Mouse (Mus musculus) layer of hippocampus, postnatal 25 days (tissue): ENCODE measurements around the gene Ccp110. TPM values are rescaled to one million over a fixed set of nuclear protein-coding genes. Genes with fewer than 3 reads are reported as not detected.

ENCODE experiments used
- DNase-seq, 2 experiments: peaks; one replicate each; pipeline ENCODE4 v3.0.0; 2022; ENCODE audit warnings: mixed read lengths in 2 of 2, low spot score in 1 of 2; ENCODE audit errors: extremely low spot score in 1 of 2
- total RNA-seq, 2 experiments: library from RNA; stranded (reverse); gene quantifications; 2 replicates each; pipeline ENCODE4 v1.2.3; 2021

Ccp110 gene
- total RNA-seq, 2 experiments from 2014 or later = 46.4 to 47.7 TPM

GRCm38 (mm10) chr7:118723927-118724326 lies 11.6 kb downstream of the Ccp110 start:
- no peak for DNase-seq

DNA sequence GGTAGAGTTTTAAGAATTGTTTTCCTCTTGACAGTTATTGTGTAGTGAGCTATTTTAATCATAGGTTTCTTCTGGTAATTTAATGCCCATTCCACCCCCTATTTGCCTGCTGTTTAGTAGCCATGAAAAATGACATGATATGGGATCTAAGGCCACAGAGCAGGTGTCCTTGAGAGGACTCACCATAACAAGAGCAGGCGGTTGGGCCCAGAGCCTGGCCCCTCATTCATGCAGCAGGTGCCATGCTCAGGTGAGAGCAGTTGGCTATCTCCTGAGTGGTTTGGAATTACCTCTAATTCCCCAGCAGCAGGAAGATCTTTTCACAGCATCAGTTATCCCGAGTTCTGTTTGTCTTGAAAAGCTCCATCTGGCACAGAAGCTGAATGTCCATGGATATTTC lies 13.1 kb downstream of the Ccp110 start:
- DNase-seq = no peak

DNA sequence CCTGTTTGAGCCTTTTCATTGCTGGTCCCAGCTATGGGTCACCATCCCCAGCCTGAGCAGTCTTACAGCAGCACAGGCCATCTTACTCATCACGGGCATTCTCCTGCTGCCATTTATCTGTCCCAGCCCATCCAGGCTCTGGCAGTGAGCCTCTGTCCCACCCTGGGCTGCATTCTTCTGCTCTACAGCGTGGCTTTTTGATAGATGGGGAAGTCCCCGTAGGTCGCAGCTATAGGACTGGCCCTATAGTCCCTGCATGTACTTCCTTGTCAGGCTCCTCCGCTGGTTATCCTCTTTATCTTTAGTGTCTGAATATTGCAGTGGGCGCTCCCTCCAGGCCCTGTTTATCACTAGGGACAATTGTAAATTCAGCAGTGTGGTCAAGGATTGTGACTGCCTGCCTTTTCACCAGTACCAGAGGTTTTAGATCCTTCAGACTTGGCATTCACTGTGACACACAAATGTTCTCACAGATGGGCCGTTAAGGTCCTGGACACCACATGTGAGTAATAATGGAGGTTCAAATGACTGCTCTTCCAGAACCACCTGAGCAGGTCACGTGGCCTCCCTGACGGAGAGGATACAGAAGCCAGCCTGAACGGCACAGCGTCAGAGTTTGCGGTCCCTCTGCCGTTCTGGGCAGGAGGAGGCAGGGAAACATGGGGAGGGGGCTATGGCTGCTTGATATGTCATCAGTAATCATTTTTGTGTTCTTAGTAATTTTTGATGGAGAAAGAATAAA lies 16.7 kb downstream of the Ccp110 start:
- no peak for DNase-seq

DNA sequence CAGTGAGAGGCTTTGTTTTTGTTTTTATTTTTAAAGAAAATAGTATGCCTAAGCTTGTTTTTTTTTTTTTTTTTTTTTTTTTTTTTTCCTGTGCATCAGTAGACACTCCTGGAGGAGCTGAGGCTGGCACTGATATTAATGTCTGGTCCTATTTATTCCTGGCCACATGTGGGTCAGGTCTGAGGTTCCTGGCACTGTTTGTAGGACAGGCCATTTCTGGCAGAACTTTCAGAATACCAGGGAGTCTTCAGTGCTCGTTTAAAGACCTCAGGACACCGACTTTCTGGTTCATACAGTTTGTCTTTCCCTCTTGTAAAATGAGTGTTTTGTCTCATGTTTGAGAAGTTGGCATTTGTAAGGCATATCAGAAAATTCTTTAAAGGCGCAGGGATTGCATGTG lies 19.4 kb downstream of the Ccp110 start:
- DNase-seq = no peak

DNA sequence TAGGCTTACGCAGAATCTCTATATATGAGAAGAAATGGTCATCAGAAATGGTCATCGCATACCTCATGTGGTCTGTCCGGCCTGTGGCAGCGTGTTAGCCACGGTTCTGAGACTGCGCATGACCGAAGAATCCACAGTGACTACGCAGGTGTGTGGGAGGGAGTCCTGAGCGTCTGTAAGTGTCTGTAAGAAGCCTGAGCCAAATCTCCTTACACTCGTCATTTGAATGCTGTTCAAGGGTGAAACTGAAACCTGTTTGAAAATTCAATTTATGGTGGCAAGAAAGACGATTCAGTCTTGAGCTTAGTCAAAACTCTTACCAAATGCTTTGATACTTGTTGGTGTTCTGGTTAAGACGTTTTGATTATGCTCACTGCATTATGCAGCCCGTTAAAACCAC lies 20.9 kb downstream of the Ccp110 start:
- DNase-seq = no peak

DNA sequence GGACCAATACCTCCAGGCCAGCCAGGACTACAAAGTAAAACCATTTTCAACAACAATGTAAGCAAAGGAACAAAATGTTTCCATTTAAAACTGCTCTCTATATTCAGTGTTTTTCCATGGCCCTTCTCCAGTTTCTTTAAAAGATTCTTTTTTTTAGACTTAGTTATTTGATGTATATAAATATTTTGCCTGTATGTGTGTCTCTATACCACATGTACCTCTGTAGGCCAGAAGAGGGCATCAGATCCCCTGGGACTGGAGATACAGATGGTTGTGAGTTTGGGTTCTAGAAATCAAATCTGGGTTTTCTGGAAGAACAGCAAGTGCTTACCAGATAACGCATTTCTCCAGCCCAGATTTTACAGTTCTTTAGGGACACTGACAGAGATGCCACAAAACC lies 26.4 kb downstream of the Ccp110 start:
- DNase-seq = no peak

DNA sequence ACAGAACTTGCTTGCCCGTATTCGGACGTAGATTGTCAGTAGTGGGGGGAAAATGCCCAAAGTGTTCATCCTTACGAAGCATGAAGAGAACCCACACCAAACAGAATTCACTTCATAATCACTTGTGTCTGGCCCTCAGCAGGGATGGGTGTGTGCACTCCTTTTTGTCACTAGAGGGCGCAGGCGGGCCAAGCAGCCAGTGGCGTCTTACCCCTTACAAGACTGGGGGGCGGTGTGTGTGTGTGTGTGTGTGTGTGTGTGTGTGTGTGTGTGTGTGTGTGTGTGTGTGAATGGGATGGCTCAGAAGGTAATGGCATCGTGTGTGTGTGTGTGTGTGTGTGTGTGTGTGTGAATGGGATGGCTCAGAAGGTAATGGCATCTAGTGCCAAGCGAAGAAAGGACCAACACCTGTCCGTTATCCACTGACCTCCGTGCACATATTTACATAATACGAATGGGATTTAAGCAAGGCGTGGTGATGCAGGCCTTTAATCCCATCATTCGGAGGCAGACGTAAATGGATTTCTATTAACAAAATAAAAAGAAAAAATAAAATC lies 27.7 kb downstream of the Ccp110 start, which contains the start of gene Vps35l:
TSS of gene Vps35l (plus strand) at position 252 of the 557 bp plus-strand sequence.
- peak; percentile 58 to 79 for DNase-seq

DNA sequence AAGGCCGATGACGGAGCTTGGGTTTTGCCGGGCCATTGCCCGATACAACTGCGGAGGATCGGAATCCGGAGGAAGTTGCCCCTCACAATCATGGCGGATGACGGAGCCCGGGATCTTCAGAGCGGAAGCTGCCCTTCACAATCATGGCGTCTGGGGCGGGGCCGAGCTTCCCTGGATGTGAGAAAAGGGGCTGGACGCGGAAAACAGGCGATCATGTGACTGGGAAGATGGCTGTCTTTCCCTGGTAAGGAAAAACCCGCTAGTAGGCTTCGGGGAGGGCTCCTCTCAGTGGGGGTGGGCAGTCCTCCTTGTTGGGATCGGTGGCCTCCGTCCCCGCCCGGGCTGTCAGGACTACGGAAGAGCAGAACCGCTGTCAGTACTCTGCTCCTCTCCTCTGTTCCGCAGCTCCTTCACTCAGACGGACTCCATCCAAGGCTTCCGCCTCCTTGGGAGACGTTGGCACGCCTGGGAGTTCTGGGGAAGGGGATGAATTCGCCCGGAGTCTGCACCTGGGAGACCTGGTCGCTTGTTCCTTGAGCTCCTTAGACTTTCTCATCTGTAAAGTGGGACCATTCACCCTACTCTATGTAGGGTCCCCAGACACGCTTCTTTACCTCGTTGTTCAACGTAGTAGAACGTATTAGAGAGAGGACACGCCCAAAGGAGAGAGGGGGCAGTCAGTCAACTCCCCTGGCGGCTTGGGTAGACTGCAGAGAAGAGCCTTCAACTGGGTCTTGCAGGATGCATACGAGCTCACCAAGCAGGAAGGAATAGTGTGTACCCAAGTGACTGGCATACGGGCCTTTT lies 28.4 kb downstream of the Ccp110 start:
- peak; percentile 86 to 89 for DNase-seq

DNA sequence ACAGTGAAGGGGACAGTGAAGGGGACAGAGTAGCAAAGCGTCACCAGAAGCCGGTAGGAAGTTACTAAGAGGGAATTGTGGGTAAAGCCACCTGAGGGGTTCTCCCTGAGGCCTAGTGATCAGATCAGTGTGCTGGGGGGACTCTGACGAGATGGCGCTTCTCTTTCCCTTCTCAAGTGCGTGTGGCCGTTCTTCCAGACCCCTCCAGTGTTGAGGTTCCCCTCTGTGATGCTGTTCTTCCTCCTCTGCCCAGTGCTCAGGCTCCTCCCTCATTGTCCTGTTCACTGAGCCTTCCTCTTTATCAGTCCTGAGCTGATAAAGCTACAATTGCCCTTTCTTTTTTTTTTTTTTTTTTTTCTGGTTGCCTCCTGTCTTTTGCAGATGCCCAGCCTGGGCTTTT lies 29.9 kb downstream of the Ccp110 start:
- no peak for DNase-seq

GRCm38 (mm10) chr7:118744766-118745165 lies 32.4 kb downstream of the Ccp110 start:
- DNase-seq = no peak

- DNase-seq = no peak
Measured at GRCm38 (mm10) chr7:118747891-118748672, 35.7 kb downstream of the Ccp110 start.

DNA sequence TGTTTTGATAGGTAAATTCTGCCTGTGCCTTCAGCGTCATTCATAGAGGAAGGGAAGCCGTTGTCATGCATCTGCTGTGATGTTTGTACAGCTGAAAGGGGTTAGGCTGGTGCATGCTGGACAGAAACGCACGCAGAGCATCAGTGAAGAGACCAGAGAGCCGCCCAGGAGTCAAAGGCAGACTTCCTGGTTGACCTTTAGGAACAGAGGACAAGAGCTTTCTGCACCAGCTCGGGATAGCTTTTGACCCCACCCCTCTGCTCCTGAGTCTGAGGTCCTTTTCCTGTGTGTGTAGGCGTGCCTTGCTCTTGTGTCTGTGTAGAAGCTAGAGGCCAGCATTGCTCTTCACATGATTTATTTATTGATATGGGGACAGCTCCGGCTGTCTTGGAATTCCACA lies 37.4 kb downstream of the Ccp110 start:
- no peak for DNase-seq

DNA sequence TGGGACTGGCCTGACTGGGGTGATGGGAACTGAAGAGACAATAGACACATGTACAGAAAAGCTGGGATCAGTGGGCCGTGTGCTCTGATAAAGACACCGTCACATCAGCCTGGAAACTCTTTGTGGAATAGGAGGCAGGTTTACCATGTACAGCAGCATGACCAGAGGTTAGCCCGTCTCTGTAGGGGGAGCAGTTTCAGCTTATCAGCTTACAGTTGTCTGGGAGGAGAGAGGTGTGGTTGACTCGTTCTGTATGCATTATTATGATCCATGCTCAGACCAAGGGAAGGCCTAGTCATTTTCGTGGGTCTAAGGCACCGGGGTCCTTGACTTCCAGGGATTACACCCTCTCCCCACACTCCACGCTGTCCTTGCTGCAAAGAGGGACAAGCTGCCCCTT lies 39.3 kb downstream of the Ccp110 start:
- no peak for DNase-seq

DNA sequence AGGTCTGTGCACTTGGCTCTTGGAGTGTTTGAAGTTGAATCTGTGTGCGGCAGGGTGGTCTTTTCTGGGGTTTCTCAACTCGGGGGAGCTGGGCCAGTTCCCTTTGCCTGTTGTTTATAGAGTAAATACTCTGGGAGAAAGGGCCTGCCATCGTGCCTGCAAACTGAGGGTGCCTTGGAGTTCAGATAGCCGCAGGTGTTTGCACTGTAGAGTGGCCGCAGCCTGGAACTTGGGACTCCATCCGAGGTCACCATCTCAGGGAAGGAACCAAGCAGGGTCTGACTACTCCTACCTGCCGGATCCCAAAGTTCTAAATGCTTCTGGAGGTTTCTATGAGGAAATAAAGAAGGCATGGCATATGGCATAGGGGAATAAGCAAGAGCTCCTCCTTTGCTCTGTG lies 43.4 kb downstream of the Ccp110 start:
- no peak for DNase-seq

- DNase-seq = no peak
Measured at GRCm38 (mm10) chr7:118756490-118757265, 44.3 kb downstream of the Ccp110 start.

- DNase-seq = no peak
Measured at GRCm38 (mm10) chr7:118758369-118758768, 46.0 kb downstream of the Ccp110 start.

GRCm38 (mm10) chr7:118759372-118759771 lies 47.0 kb downstream of the Ccp110 start:
- no peak for DNase-seq

- DNase-seq = no peak
Measured at GRCm38 (mm10) chr7:118763939-118764338, 51.6 kb downstream of the Ccp110 start.

DNA sequence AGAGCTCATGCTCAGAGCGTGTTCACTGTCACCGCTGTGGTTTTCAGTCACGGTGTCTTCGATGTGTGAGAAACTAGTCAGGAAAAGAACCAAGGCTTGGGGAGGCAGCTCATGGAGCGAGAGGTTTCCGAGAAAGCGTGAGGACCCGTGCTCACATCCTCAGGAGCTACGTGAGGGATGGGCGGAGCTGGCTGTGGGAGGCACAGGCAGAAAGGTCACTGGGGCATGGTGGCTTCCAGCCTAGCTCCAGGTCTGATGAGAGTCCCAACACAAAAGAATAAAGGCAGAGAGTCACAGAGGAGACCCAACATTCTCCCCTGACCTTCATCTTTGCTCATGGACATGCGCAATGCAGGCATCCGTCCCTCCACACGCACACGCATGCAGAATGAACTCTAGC lies 52.4 kb downstream of the Ccp110 start:
- no peak for DNase-seq

GRCm38 (mm10) chr7:118765604-118766003 lies 53.3 kb downstream of the Ccp110 start:
- no peak for DNase-seq
